Mouse (Mus musculus): ENCODE data around the gene Lmln.

- TF ChIP-seq POLR2A (IDR thresholded peaks at IDR 0.05; ENCODE audit: low read depth, low read length) (no peak), CTCF (IDR thresholded peaks at IDR 0.05; ENCODE audit: extremely low read depth, insufficient read length, insufficient replicate concordance, low read depth, low read length) (no peak)
Measured at GRCm38 (mm10) chr16:33080063-33080462, 17.7 kb downstream of the Lmln start.

Data from small intestine, adult 2 months (tissue).